Mouse (Mus musculus) MEL (cell line): ENCODE measurements at regions not wholly inside any gene's neighbourhood (a gene's known extent, or its start where the extent isn't known, plus 50 kb on each side); places are given as distances from the start of the nearest gene placed in this dataset.

Experiments
- DNase-seq: peaks from one replicate; pipeline ENCODE4 v3.0.0; 2011; ENCODE audit warnings: low read depth, low spot score
- H3K27ac ChIP-seq: 2 replicates; pipeline ENCODE4 v1.5.1; 2012; ENCODE audit warnings: low read depth, mild to moderate bottlenecking, control low read depth, low read length, moderate library complexity; ENCODE audit not compliant: control insufficient read depth
- H3K27me3 ChIP-seq, 2 experiments: fragments of 150-350 bp in 1 of 2; sonication (generic) in 1 of 2; 2 replicates each; pipeline ENCODE4 v1.6.1; 2012; ENCODE audit warnings: low read length in 2 of 2, mild to moderate bottlenecking in 2 of 2, improper control_type of control experiment in 1 of 2, moderate library complexity in 1 of 2; ENCODE audit not compliant: insufficient read depth in 2 of 2, control insufficient read depth in 1 of 2
- H3K36me3 ChIP-seq, 2 experiments: 2 replicates each; pipeline ENCODE4 v1.6.1; 2012 to 2014; ENCODE audit warnings: low read length in 2 of 2, improper control_type of control experiment in 1 of 2, inconsistent platforms in 1 of 2, mild to moderate bottlenecking in 1 of 2; ENCODE audit not compliant: insufficient read depth in 2 of 2, control insufficient read depth in 1 of 2
- H3K4me1 ChIP-seq, 2 experiments: fragments of 150-350 bp in 1 of 2; sonication (generic) in 1 of 2; 2 replicates each; pipeline ENCODE4 v1.6.1; 2012; ENCODE audit warnings: low read length in 2 of 2, improper control_type of control experiment in 1 of 2, mild to moderate bottlenecking in 1 of 2; ENCODE audit not compliant: insufficient read depth in 2 of 2, control insufficient read depth in 1 of 2
- H3K4me3 ChIP-seq, 2 experiments: fragments of 150-350 bp in 1 of 2; sonication (generic) in 1 of 2; 2 replicates each; pipeline ENCODE4 v1.5.1; 2012; ENCODE audit warnings: low read depth in 2 of 2, low read length in 2 of 2, mild to moderate bottlenecking in 2 of 2, moderate library complexity in 2 of 2, control low read depth in 1 of 2, improper control_type of control experiment in 1 of 2; ENCODE audit not compliant: control insufficient read depth in 1 of 2, insufficient read depth in 1 of 2
- H3K79me2 ChIP-seq: 2 replicates; pipeline ENCODE4 v1.6.1; 2012; ENCODE audit warnings: mild to moderate bottlenecking, low read length, moderate library complexity; ENCODE audit not compliant: control insufficient read depth, poor library complexity, insufficient read depth
- H3K9ac ChIP-seq: 2 replicates; pipeline ENCODE4 v1.6.1; 2012; ENCODE audit warnings: low read depth, mild to moderate bottlenecking, control low read depth, low read length, moderate library complexity; ENCODE audit not compliant: control insufficient read depth, poor library complexity, severe bottlenecking
- H3K9me3 ChIP-seq: fragments of 150-350 bp; sonication (generic); replicated peaks from 2 replicates; pipeline ENCODE4 v1.6.1; 2012; ENCODE audit warnings: mild to moderate bottlenecking, low read length, improper control_type of control experiment, moderate library complexity; ENCODE audit not compliant: insufficient read depth
- BHLHE40 ChIP-seq: IDR thresholded peaks from 2 replicates; pipeline ENCODE4 v1.6.1; 2012; ENCODE audit warnings: low read depth, mild to moderate bottlenecking, inconsistent platforms, low read length, improper control_type of control experiment, borderline replicate concordance
- CHD2 ChIP-seq: IDR thresholded peaks from 2 replicates; pipeline ENCODE4 v1.6.1; 2011; ENCODE audit warnings: low read length, improper control_type of control experiment
- CTCF ChIP-seq, 3 experiments: IDR thresholded peaks in 2 of 3; conservative IDR thresholded peaks in 1 of 3; 2 replicates each; pipeline ENCODE4 v1.5.1; 2011 to 2012; ENCODE audit warnings: low read length in 3 of 3, low read depth in 2 of 3, mild to moderate bottlenecking in 2 of 3, improper control_type of control experiment in 1 of 3, inconsistent platforms in 1 of 3, mixed read lengths in 1 of 3, moderate library complexity in 1 of 3; ENCODE audit not compliant: control insufficient read depth in 1 of 3, insufficient read depth in 1 of 3, poor library complexity in 1 of 3, severe bottlenecking in 1 of 3
- E2F4 ChIP-seq: IDR thresholded peaks from 2 replicates; pipeline ENCODE4 v1.6.1; 2011; ENCODE audit warnings: low read depth, low read length, improper control_type of control experiment, borderline replicate concordance
- ELF1 ChIP-seq: IDR thresholded peaks from 2 replicates; pipeline ENCODE4 v1.6.1; 2014; ENCODE audit warnings: low read depth, mild to moderate bottlenecking, inconsistent platforms, low read length, improper control_type of control experiment, moderate library complexity
- ETS1 ChIP-seq: IDR thresholded peaks from 2 replicates; pipeline ENCODE4 v1.6.1; 2012; ENCODE audit warnings: low read depth, mild to moderate bottlenecking, inconsistent platforms, low read length, improper control_type of control experiment, moderate library complexity
- GABPA ChIP-seq: IDR thresholded peaks from 2 replicates; pipeline ENCODE4 v1.6.1; 2012; ENCODE audit warnings: low read depth, mild to moderate bottlenecking, inconsistent platforms, low read length, improper control_type of control experiment, moderate library complexity
- GATA1 ChIP-seq: IDR thresholded peaks from 2 replicates; pipeline ENCODE4 v1.6.1; 2011; ENCODE audit warnings: low read depth, low read length, improper control_type of control experiment
- HCFC1 ChIP-seq: IDR thresholded peaks from 2 replicates; pipeline ENCODE4 v1.6.1; 2012; ENCODE audit warnings: low read depth, mild to moderate bottlenecking, inconsistent platforms, low read length, improper control_type of control experiment, moderate library complexity
- JUND ChIP-seq: IDR thresholded peaks from 2 replicates; pipeline ENCODE4 v1.6.1; 2011; ENCODE audit warnings: low read depth, mild to moderate bottlenecking, improper control_type of control experiment, low read length
- KAT2A ChIP-seq: conservative IDR thresholded peaks from 2 replicates; pipeline ENCODE4 v1.6.1; 2012; ENCODE audit warnings: low read depth, low read length, improper control_type of control experiment, inconsistent platforms
- MAFK ChIP-seq: IDR thresholded peaks from 2 replicates; pipeline ENCODE4 v1.6.1; 2011; ENCODE audit warnings: low read depth, mild to moderate bottlenecking, low read length, improper control_type of control experiment, borderline replicate concordance
- MAZ ChIP-seq: IDR thresholded peaks from 2 replicates; pipeline ENCODE4 v1.6.1; 2012; ENCODE audit warnings: low read depth, mild to moderate bottlenecking, inconsistent platforms, low read length, improper control_type of control experiment
- MEF2A ChIP-seq: IDR thresholded peaks from 2 replicates; pipeline ENCODE4 v1.6.1; 2014; ENCODE audit warnings: low read depth, mild to moderate bottlenecking, inconsistent platforms, low read length, improper control_type of control experiment; ENCODE audit not compliant: poor library complexity, insufficient replicate concordance, severe bottlenecking; ENCODE audit errors: extremely low read depth
- MXI1 ChIP-seq: IDR thresholded peaks from 2 replicates; pipeline ENCODE4 v1.6.1; 2011; ENCODE audit warnings: mild to moderate bottlenecking, low read depth, low read length, improper control_type of control experiment
- MYB ChIP-seq: IDR thresholded peaks from 2 replicates; pipeline ENCODE4 v1.6.1; 2011; ENCODE audit warnings: mild to moderate bottlenecking, low read depth, low read length, improper control_type of control experiment
- MYC ChIP-seq: IDR thresholded peaks from 2 replicates; pipeline ENCODE4 v1.6.1; 2011; ENCODE audit warnings: low read depth, mild to moderate bottlenecking, low read length, improper control_type of control experiment, moderate library complexity
- NELFE ChIP-seq: IDR thresholded peaks from 2 replicates; pipeline ENCODE4 v1.6.1; 2011; ENCODE audit warnings: low read depth, low read length, improper control_type of control experiment
- RAD21 ChIP-seq: IDR thresholded peaks from 2 replicates; pipeline ENCODE4 v1.6.1; 2011; ENCODE audit warnings: mild to moderate bottlenecking, low read depth, low read length, improper control_type of control experiment
- SIN3A ChIP-seq: IDR thresholded peaks from 2 replicates; pipeline ENCODE4 v1.6.1; 2012; ENCODE audit warnings: low read length, improper control_type of control experiment, inconsistent platforms
- TBP ChIP-seq: IDR thresholded peaks from 2 replicates; pipeline ENCODE4 v1.8.0; 2011; ENCODE audit warnings: low read depth, low read length, improper control_type of control experiment
- UBTF ChIP-seq: IDR thresholded peaks from 2 replicates; pipeline ENCODE4 v1.6.1; 2012; ENCODE audit warnings: low read depth, mild to moderate bottlenecking, inconsistent platforms, low read length, improper control_type of control experiment, moderate library complexity, borderline replicate concordance; ENCODE audit not compliant: insufficient read depth
- USF1 ChIP-seq: IDR thresholded peaks from 2 replicates; pipeline ENCODE4 v1.6.1; 2014; ENCODE audit warnings: low read depth, mild to moderate bottlenecking, inconsistent platforms, low read length, improper control_type of control experiment, moderate library complexity
- USF2 ChIP-seq, 2 experiments: IDR thresholded peaks; 2 replicates each; pipeline ENCODE4 v1.6.1; 2011 to 2012; ENCODE audit warnings: improper control_type of control experiment in 2 of 2, low read length in 2 of 2, borderline replicate concordance in 1 of 2, inconsistent platforms in 1 of 2, low read depth in 1 of 2, mild to moderate bottlenecking in 1 of 2; ENCODE audit not compliant: insufficient read depth in 1 of 2
- ZNF384 ChIP-seq: IDR thresholded peaks from 2 replicates; pipeline ENCODE4 v1.6.1; 2012; ENCODE audit warnings: low read depth, mild to moderate bottlenecking, inconsistent platforms, low read length, improper control_type of control experiment

DNA sequence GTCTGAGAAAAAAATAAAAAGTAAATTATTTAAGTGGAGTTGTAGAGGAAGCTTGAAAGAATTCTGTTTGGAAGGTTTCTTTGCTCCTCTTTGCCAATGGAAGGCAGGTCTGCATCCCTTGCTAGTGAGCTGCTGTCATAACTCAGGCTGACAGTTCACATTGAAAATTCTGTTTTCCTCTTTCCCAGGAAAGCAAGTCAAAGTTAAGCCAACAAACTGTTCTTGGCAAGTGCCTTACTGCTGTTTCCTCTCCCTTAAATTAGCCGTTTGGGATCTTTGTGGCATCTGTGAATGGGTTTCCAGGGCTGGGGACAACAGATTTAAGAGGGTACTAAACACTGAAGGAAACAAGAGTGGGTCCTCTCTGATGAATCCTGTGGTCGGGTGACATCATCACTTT, 261.2 kb downstream of the Pou4f1 start:
- Histone ChIP-seq H3K4me1 (no peaks in the 10 kb centered on the region), H3K36me3 (no peaks in the 10 kb centered on the region), H3K27me3 (no peaks in the 10 kb centered on the region), H3K4me3 (no peak overlapping the region), H3K9me3 (no peaks in the 10 kb centered on the region), H3K79me2 (no peaks in the 10 kb centered on the region), H3K9ac (no peak overlapping the region), H3K27ac (no peak overlapping the region)
- TF ChIP-seq USF2 (IDR thresholded peaks at IDR 0.05; ENCODE audit: borderline replicate concordance in 1 of 2, insufficient read depth in 1 of 2, low read depth in 1 of 2, low read length in 2 of 2) (no peak), MEF2A (no peak), TBP (no peak), HCFC1 (no peak), GABPA (no peak), MXI1 (no peak), KAT2A (no peak), CTCF (IDR thresholded peaks at IDR 0.05 in 2 of 3, conservative IDR thresholded peaks at IDR 0.05 in 1 of 3; ENCODE audit: control insufficient read depth in 1 of 3, insufficient read depth in 1 of 3, low read depth in 2 of 3, low read length in 3 of 3, poor library complexity in 1 of 3, severe bottlenecking in 1 of 3) (no peak), ELF1 (no peak), USF1 (no peak), MYB (no peak), ETS1 (no peak), E2F4 (no peak), RAD21 (no peak), BHLHE40 (no peak), CHD2 (no peak), NELFE (no peak), JUND (no peak)
- DNase-seq = no peak

DNA sequence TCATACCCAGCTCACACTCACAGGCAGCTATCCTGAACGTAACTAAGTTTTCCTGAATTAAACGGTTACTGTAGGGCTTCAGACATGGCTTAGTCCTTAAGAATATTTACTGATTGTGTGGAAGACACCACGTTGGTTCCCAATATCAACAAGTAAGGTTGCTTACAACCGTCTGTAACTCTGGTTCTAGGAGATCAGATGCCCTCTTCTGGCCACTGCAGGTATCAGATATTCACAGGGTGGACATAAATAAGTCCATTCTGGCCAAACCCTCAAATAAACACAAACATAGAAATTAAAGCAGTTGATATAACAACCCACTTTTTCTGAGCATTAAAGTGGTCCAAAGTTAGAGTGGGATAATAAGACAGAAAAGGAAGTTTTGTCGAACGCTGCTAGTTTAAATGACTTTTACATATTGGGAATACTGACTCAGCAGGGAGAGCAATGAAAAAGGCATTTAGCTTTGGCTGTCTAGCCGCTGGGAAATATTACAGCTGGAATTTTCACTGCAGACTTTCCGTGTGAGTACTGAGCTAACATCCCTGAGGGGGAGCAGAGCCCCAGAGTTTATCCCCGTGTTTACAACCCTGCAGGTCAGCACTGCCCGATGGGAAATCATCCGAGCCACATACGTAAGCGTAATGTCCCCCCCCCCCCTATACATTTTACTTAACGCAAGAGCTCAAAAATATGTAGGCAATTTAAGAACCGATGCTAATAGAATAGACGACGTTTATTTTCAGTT, 264.4 kb downstream of the Pou4f1 start:
- Histone ChIP-seq H3K27ac (no peak overlapping the region), H3K9ac (no peak overlapping the region), H3K36me3 (no peaks in the 10 kb centered on the region), H3K4me1 (no peaks in the 10 kb centered on the region), H3K9me3 (no peaks in the 10 kb centered on the region), H3K27me3 (no peaks in the 10 kb centered on the region), H3K4me3 (no peak overlapping the region), H3K79me2 (no peaks in the 10 kb centered on the region)
- no peak for TF ChIP-seq USF2 (IDR thresholded peaks at IDR 0.05; ENCODE audit: borderline replicate concordance in 1 of 2, insufficient read depth in 1 of 2, low read depth in 1 of 2, low read length in 2 of 2)
- TF ChIP-seq UBTF = no peak
- TF ChIP-seq MAZ = no peak
- TF ChIP-seq ZNF384 = no peak
- TF ChIP-seq HCFC1 = no peak
- TF ChIP-seq TBP = no peak
- no peak for TF ChIP-seq E2F4
- TF ChIP-seq MAFK = no peak
- no peak for TF ChIP-seq SIN3A
- no peak for TF ChIP-seq ETS1
- no peak for TF ChIP-seq ELF1
- TF ChIP-seq MYC = no peak
- TF ChIP-seq GATA1 = no peak
- DNase-seq = peak; percentile 5
